Mouse (Mus musculus) olfactory bulb, adult 2 months (tissue): ENCODE results near the gene Exosc7.

Experiments
- CTCF ChIP-seq: fragments of 200-500 bp; IDR thresholded peaks from 2 replicates; pipeline ENCODE4 v1.5.1; 2012; ENCODE audit warnings: low read depth, mild to moderate bottlenecking, low read length, moderate library complexity; ENCODE audit not compliant: insufficient read depth
- POLR2A ChIP-seq: fragments of 200-500 bp; IDR thresholded peaks from 2 replicates; pipeline ENCODE4 v1.6.1; 2012; ENCODE audit warnings: mild to moderate bottlenecking, low read depth, low read length, moderate library complexity; ENCODE audit not compliant: insufficient read depth

- TF ChIP-seq POLR2A, result no peak
- TF ChIP-seq CTCF, result no peak
Measured at GRCm38 (mm10) chr9:123158125-123158836, 45.3 kb downstream of the Exosc7 start.
